Mouse (Mus musculus) mouse trophoblast stem cell (cell line): ENCODE measurements around the gene Gpr1.

ENCODE experiments used
- in situ Hi-C, 2 experiments: fragments of 300-500 bp; cut with MseI, MboI; formaldehyde crosslinking; loops; 2 replicates in 1 of 2; 3 replicates in 1 of 2; pipeline ENCODE4 v1.15.1; 2025

Gpr1 gene

DNA sequence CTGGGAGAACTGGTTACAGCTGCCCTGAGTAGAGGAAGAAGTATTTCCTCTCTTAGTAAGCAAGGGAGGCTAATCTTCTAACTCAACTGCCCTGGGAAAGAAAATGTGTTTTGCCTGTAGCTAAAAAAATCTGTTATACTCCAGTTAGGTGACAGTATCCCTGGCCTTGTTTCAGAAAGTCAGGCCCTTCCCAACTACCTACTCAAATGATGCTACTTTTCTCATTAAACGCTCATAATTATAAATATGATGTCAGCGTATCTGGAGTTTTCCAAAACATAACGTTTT, at the start of gene Gpr1:
Gene Gpr1 (minus strand): TSS at position 273 of the 288 bp plus-strand sequence.
- in situ Hi-C loops, result no loop called here

DNA sequence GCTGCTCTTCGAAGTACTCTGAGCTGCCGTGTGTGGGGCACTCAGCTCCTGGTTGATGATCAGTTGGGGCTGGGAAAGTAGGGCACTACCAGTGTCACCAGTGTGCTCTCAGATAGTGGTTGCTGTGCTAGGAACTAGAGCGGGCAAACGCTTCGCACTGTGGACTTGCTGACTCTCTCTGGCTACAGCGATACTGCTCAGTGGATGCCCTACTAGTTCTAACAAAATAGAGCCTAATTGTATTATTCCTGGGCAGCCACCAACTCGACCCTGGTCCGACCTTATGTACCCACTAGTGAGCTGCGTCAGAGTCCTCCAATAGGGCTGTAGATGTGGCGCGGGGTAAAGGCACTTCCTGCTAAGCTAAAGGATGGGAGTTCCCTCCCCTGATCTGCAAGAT, 49.3 kb upstream of the Gpr1 start:
- in situ Hi-C loops, result no loop called here

GRCm38 (mm10) chr1:63261041-63261590, 46.8 kb upstream of the Gpr1 start:
- in situ Hi-C loops, result no loop called here

DNA sequence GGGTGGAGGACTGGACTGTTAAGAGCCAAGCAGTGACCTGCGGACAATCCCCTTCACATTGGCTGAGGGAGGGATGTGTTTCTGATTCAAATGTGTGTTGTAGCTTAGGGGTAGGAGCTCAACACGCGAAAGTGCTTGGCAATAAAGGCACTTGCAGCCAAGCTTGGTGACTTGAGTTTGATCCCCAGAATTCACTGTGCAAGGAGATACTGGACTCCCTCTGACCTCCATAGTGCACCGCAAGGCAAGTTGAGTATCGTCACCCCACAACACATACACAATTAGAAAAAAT, 46.3 kb upstream of the Gpr1 start:
- in situ Hi-C loops, result no loop called here

DNA sequence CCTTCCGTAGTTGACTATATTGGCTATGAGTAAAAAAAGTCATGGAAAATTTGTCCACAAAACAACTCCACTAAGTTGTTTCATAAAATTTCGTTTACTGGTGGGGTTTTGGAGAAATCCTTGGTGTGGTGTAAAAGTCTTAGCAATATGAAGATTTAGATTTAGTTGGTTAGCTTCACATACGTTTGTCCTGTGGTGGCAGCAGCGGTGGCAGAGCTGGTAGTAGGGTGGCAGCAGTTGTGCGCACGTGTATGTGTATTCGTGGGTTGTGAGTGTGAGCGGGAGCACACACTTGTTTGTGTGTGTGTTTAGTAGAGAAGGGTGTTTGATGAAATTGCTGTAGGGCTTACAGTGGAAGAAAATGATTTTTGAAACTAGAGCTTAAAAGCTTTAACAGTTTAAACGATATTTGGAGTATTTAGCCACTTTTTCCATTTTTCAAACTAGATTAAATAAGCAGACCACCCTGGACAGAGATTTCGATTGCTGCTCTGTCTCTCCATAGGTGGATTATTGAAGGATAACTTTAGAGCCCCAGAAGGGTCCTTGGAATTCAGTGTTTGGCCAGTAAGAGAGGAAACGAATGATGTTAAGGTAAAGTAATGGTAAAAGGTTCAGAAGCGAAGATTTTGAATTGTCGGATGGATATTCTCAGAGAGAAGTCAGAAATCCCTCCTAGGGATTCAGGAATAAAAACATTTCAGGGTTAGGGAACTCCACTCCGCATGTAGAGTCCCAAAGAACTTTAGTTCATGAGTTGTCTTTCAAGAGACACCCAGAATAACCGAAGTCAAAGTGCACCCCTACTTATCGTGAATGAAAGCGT, 45.8 kb upstream of the Gpr1 start:
- in situ Hi-C loops, result no loop called here

GRCm38 (mm10) chr1:63259271-63259830, 45.0 kb upstream of the Gpr1 start:
- in situ Hi-C loops, result no loop called here

DNA sequence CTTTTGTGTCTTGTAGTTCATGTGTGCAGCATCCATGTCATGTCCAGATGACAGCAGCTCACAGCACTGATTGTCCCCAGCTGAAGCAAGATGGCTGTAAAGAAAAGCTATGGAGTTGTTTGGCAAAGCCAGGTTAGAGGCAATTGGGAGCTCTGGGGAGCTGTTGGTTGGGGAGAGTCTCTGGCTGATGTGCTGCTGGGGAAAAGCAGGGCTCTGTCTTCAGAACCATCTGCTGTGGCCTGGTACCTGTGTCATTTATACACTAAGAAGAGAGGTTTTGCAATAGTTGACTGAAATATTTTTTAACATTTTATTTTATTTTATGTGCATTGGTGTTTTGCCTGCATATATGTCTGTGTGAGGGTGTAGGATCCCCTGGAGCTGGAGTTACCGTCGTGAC, 44.2 kb upstream of the Gpr1 start:
- in situ Hi-C loops, result no loop called here

- in situ Hi-C loops, result no loop called here
Measured at GRCm38 (mm10) chr1:63256083-63256482, 41.7 kb upstream of the Gpr1 start.

DNA sequence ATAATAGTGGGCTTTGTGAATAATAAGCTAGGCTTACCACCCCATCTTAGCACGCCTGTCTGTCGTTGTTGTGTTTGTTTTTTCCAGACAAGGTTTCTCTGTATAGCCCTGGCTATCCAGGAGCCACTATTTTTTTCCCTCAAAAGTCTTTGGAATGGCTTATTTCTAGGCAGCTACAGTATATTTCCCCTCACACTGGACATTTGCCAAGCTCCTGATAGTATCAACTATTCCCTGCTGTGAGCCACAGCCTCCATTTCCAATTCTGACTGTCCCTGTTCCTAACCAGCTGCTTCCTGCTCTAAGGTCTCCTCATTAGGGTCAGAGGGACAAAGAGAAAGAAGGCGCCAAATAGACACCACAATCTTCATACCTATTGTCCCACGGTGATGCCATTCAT, 40.8 kb upstream of the Gpr1 start:
- in situ Hi-C loops, result no loop called here

DNA sequence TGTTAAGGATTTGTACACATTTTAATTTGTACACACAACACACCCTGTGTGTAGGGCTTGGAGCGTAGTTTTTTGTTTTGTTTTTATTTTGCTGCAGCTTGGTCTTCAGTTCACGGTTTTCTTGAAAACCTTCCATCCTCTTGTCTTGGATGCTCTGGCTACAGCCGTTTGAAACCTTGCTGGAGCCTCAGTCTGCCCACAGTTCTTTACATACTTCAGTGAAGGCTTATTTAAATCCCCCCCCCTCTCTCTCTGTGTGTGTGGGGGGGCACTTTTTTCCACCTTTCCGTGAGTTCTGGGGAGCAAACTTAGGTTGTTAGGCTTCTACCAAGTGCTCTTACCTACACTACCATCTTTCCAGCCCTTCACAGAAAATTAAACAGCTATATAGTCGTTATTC, 38.9 kb upstream of the Gpr1 start:
- in situ Hi-C loops, result no loop called here

DNA sequence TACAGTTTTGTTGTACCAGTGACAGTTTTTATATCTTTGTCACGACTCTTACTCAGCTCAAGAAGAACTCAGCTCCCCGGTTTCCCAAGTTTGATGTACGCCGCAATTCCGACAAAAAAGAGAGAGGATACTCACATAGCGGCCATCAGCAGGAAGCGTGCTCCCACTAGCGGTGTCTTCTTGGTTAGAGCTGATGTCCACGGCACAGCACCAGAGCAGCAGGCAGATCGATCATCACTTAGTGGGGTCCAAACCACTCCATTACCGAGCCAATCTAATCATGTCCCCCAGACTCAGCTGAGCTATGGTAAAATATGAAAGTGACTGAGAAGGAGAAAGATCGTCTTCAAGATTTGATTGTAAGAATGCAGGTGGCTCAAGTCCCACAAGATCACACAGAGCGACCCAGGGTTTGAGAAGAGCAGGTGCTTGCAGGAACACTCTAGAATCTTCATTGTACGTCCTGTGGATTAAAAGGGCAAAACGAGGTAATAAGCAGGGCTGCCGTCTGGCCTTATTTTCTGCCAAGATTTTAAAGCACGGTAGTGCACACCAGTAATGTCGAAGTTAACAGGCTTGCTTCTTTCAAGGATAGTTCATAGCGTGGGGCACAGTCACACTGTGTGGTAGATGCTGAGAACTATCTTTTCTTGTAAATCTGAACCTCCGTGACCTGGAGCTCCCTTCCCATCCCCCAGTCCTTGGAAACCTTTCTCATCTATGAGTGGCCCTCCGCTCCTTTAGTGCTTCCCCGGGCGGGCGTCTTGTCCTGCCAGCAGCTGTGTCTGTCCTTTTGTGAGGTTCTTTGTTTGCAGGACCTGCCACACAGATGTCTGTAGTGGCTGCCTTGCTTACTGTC, 38.2 kb upstream of the Gpr1 start:
- in situ Hi-C loops, result no loop called here

GRCm38 (mm10) chr1:63249261-63249660, 34.9 kb upstream of the Gpr1 start:
- in situ Hi-C loops, result no loop called here

GRCm38 (mm10) chr1:63248360-63248851, 34.1 kb upstream of the Gpr1 start:
- in situ Hi-C loops, result no loop called here

GRCm38 (mm10) chr1:63247831-63248359, 33.6 kb upstream of the Gpr1 start:
- in situ Hi-C loops, result no loop called here

GRCm38 (mm10) chr1:63246862-63247521, 32.6 kb upstream of the Gpr1 start:
- in situ Hi-C loops, result no loop called here

DNA sequence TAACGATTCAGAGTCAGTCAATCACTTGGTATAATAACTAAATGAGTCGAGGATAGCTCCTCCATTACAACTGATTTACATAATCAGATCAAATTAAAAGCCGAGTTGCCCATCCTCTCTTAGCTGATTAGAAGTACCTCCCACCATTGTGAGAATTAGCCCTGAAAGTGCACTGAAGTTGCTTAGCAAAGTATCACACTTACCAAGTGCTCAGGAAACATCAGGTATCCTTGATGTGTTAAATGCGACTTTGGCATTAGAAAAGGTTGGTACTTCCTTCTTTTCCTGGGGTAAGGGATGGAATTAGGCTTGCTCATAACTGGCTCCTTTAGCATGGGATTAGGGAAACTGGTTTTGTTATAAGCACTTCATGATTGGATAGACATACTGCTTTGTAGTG, 29.5 kb upstream of the Gpr1 start:
- in situ Hi-C loops, result no loop called here

DNA sequence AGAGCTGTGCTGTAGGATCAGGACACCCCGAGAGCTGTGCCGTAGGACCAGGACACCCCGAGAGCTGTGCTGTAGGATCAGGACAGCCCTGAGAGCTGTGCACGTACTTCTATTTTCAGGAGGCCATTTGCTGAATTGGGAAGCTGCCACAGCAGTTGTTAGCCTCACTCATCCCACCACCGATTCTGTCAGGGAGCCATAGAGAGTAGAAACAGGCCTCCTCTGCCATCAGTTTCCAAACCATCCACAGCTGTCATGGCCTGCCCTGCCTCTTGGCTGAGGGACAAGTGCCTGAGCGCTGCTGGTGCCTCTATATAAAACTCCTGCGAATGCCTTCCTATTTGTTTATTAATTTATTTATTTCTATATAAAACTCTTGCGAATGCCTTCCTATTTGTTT, 25.4 kb upstream of the Gpr1 start:
- in situ Hi-C loops, result no loop called here

DNA sequence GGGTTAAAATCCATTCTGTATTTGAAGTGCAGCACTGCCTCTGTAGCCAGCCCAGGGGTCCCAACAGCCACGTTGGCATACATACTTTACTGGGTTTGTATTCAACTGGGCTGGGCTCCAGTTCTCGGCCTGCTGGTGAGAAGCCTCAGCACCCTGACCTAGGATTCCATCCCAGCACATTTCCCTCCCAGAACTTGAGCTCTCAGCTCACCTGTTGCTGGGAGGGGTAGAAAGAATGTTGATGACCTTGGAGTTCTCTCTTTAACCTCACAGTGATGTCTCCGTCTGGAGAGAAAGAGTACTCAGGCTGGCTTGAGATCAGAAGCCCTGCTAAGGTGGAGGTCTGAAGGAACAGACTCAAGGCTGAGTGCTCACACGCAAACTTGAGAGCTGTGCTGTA, 25.0 kb upstream of the Gpr1 start:
- in situ Hi-C loops, result no loop called here

DNA sequence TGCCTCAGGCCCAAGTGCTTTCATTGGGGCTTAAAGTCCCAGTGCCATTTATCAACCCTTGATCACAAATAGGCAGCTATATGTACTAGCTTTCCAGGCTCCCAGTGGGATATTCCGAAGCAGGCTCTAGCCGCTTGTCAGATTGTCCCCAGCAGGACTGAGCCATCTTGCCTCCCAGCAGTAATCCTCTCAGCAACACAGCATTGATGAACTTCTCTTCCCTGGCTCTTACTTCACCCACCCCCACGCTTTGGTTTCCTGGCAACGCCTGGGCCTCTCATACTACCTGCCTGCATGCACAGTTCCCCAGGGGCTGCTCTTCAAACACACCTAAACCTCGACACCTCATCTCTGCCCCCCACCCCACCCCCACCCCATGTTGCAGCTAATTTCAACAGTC, 23.0 kb upstream of the Gpr1 start:
- in situ Hi-C loops, result no loop called here

GRCm38 (mm10) chr1:63227241-63227640, 12.9 kb upstream of the Gpr1 start:
- in situ Hi-C loops, result no loop called here

DNA sequence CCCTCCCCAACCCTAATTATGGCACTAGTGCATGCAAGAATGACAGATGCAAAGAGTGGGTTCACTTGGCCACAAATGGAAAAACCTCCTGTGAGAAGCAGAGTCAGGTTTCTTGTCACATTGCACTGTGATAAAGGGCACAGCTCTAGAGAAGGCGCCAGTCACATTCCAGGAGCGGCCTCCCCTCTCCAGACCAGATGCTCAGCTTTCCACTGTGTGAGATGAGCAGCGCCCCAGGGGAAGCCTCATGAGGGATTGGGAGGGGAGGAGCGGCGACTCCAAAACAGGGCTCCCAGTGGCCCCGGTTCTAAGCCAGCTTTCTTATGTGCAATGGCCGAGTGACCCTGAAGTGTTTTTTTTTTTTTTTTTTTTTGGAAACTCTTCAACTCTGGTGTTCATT, 11.5 kb upstream of the Gpr1 start:
- in situ Hi-C loops, result no loop called here

GRCm38 (mm10) chr1:63225009-63225408, 10.7 kb upstream of the Gpr1 start:
- in situ Hi-C loops, result no loop called here
